Mouse (Mus musculus): ENCODE results near the gene B430306N03Rik. TPM values are rescaled to one million over a fixed set of nuclear protein-coding genes. Genes with fewer than 3 reads are reported as not detected.

Gene B430306N03Rik
- total RNA-seq, 1 experiment from 2014 or later = 0.19 TPM

GRCm38 (mm10) chr17:48362966-48363365 is 47.0 kb downstream of the B430306N03Rik start:
- peak; percentile 46 for DNase-seq

DNA sequence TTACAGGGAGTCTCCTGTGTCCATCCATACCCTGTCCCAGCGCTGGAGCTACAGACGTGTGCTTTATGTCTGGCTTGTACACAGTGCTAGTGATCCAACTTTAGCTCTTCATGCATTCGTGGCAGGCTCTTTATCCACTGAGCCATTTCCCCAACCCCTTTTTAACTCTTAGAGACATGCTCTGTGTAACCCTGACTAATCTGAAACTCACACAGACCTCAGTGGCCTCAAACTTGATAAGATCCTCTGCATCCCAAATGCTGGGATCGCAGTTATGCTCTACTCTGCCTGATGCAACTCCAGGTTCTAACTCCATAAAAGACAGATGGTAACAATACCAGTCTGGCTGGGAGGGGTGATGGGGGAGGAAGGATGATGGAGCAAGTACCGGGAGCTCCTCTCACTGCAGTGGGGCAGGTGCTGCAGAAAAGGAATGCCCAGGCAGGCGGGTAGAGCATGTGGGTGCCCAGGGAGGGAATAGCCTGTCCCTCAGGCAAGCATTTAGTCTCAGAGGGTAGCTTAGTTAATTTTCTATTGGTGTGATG is 47.6 kb downstream of the B430306N03Rik start:
- DNase-seq = no peak

DNA sequence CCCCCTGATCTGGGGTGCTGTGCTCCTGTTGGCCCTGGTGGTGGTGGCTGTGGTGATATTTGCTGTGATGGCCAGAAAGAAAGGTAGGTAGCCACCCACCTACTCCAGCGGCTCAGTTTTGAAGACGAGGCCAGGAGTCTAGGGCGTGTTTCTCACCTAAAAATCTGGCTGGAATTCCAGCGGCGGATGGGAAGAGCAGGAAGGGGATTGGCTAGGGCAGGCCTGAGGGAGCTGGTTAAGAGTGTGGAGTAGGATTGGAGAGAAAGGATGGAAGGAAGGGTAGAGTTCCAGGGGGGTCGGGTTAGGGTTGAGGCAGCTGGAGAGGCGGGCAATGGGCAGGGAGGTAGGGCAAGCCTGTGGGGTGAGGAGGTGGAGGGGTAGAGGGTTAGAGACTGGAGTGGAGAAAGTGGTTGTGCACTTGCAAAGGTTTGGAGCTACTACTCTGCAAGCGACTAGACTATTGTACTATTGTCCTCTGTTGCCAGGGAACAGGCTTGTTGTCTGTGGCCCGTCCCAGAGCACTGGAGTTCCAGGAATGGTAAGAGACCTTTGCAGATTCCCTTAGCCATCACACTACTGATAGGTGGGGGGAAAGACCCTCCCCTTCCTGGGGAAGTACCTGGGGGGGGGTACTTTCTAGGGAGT is 49.7 kb downstream of the B430306N03Rik start:
- no peak for DNase-seq

- no peak for DNase-seq
Measured at GRCm38 (mm10) chr17:48366806-48367205, 50.9 kb downstream of the B430306N03Rik start.

DNA sequence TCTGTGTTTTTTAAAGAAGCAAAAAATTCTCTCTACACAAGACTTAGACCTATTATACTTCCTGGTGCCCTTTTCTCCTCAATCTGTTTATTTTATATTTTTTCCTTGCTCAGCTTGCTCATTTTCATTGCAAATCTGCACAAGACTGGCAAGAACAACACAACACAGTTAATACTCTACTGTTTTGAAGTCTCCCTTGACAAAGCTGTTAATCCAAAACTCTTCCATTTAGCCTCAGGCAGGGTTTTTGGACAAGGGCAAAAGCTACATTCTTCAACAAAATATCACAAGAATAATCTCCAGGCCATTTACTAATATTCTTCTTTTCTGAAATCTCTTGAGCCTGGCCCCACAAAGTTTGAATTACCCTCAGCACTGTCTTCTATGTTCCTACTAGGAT is 55.7 kb downstream of the B430306N03Rik start:
- DNase-seq = no peak

- no peak for DNase-seq
Measured at GRCm38 (mm10) chr17:48372987-48373386, 57.0 kb downstream of the B430306N03Rik start.

- no peak for DNase-seq
Measured at GRCm38 (mm10) chr17:48376102-48376501, 60.2 kb downstream of the B430306N03Rik start.

Other genes with a start within 250 kb of the B430306N03Rik start
- not detected in 2 replicates for gene 1700067P10Rik, start 226.8 kb upstream of the B430306N03Rik start, total RNA-seq (2021)
- 0.15 TPM in 1 of 2 replicates, not detected in the other for gene 9830107B12Rik, start 169.9 kb upstream of the B430306N03Rik start, total RNA-seq (2021)
- 0.38 TPM in 1 of 2 replicates, not detected in the other for gene A530064D06Rik, start 148.9 kb upstream of the B430306N03Rik start, total RNA-seq (2021)
- gene Trem1, start 83.4 kb upstream of the B430306N03Rik start, total RNA-seq (2021) = 0.11 TPM in 2 replicates
- gene Trem3, start 68.4 kb upstream of the B430306N03Rik start, total RNA-seq (2021) = 0.48 TPM in 1 of 2 replicates, not detected in the other
- gene Treml4, start 51.8 kb upstream of the B430306N03Rik start, total RNA-seq (2021) = 0.89 and 1.8 TPM in 2 replicates
- 0.93 and 5.6 TPM in 2 replicates for gene Treml2, start 16.6 kb upstream of the B430306N03Rik start, total RNA-seq (2021)
- 2.1 and 2.4 TPM in 2 replicates for gene Trem2, start 30.3 kb downstream of the B430306N03Rik start, total RNA-seq (2021)
- gene Treml1, start 43.8 kb downstream of the B430306N03Rik start, total RNA-seq (2021) = 0.30 and 0.48 TPM in 2 replicates
- gene Nfya, start 93.8 kb downstream of the B430306N03Rik start, total RNA-seq (2021) = 33.1 and 35.8 TPM in 2 replicates
- gene Oard1, start 93.9 kb downstream of the B430306N03Rik start, total RNA-seq (2021) = 18.7 and 22.9 TPM in 2 replicates
- 2.3 and 3.0 TPM in 2 replicates for gene Apobec2, start 116.8 kb downstream of the B430306N03Rik start, total RNA-seq (2021)
- gene Tspo2, start 135.4 kb downstream of the B430306N03Rik start, total RNA-seq (2021) = 1.9 and 4.6 TPM in 2 replicates
- gene Unc5cl, start 138.8 kb downstream of the B430306N03Rik start, total RNA-seq (2021) = 0.11 and 0.56 TPM in 2 replicates